Mouse (Mus musculus): Measurements from ENCODE around the gene Kif22. TPM values are rescaled to one million over a fixed set of nuclear protein-coding genes. Genes with fewer than 3 reads are reported as not detected.

The Kif22 gene
- polyA plus RNA-seq, 1 experiment from 2014 or later = 24.0 TPM

GRCm38 (mm10) chr7:127030172-127030571 is 12.1 kb downstream of the Kif22 start:
- WGBS = 97% methylated on average over 1 of the region's 1 CpGs
- H3K4me1 ChIP-seq (replicated peaks; ENCODE audit: control insufficient read depth, insufficient read depth, low read length) = peaks cover 4% of the 10 kb centered on the region; the same call in 1 of the 2 replicates
- ATAC-seq = no peak
- no peak overlapping the region for H3K9ac ChIP-seq (ENCODE audit: low read depth, low read length)
- no peak overlapping the region for H3K4me2 ChIP-seq (replicated peaks; ENCODE audit: low read depth)
- H3K36me3 ChIP-seq (ENCODE audit: control insufficient read depth, insufficient read depth) = peaks cover 40% of the 10 kb centered on the region
- no peak overlapping the region for H3K4me3 ChIP-seq (ENCODE audit: low read depth, low read length)
- no peaks in the 10 kb centered on the region for H3K9me3 ChIP-seq (ENCODE audit: control insufficient read depth)
- no peak overlapping the region; the same call in 1 of the 2 replicates for H3K27ac ChIP-seq (ENCODE audit: low read depth, low read length)
- no peak for TF ChIP-seq CTCF (IDR thresholded peaks at IDR 0.05; ENCODE audit: low read depth)
- no peaks in the 10 kb centered on the region for H3K27me3 ChIP-seq (replicated peaks; ENCODE audit: control insufficient read depth, insufficient read depth, low read length)

- Histone ChIP-seq H3K36me3 (ENCODE audit: control insufficient read depth, insufficient read depth) (peaks cover 45% of the 10 kb centered on the region), H3K4me3 (ENCODE audit: low read depth, low read length) (peak overlapping the region; percentile 79), H3K4me1 (replicated peaks; ENCODE audit: control insufficient read depth, insufficient read depth, low read length) (peaks cover 6% of the 10 kb centered on the region; the same call in 1 of the 2 replicates), H3K9me3 (ENCODE audit: control insufficient read depth) (no peaks in the 10 kb centered on the region), H3K9ac (ENCODE audit: low read depth, low read length) (peak overlapping the region; percentile 55), H3K27ac (ENCODE audit: low read depth, low read length) (peak overlapping the region; percentile 96), H3K4me2 (replicated peaks; ENCODE audit: low read depth) (peak overlapping the region; percentile 90), H3K27me3 (replicated peaks; ENCODE audit: control insufficient read depth, insufficient read depth, low read length) (no peaks in the 10 kb centered on the region)
- TF ChIP-seq CTCF (IDR thresholded peaks at IDR 0.05; ENCODE audit: low read depth) = no peak
- ATAC-seq = no peak
- WGBS = 44% methylated on average over 8 of the region's 8 CpGs
Observed at GRCm38 (mm10) chr7:127027885-127028284, 14.4 kb downstream of the Kif22 start.

- Histone ChIP-seq H3K36me3 (ENCODE audit: control insufficient read depth, insufficient read depth) (peaks cover 45% of the 10 kb centered on the region), H3K9me3 (ENCODE audit: control insufficient read depth) (no peaks in the 10 kb centered on the region), H3K27ac (ENCODE audit: low read depth, low read length) (peak within 1 kb of the TSS; percentile 96), H3K4me2 (replicated peaks; ENCODE audit: low read depth) (peak within 1 kb of the TSS; percentile 90), H3K9ac (ENCODE audit: low read depth, low read length) (peak within 1 kb of the TSS; percentile 78), H3K4me3 (ENCODE audit: low read depth, low read length) (peak within 1 kb of the TSS; percentile 79), H3K4me1 (replicated peaks; ENCODE audit: control insufficient read depth, insufficient read depth, low read length) (peaks cover 6% of the 10 kb centered on the region; the same call in 1 of the 2 replicates), H3K27me3 (replicated peaks; ENCODE audit: control insufficient read depth, insufficient read depth, low read length) (no peaks in the 10 kb centered on the region)
- no peak for TF ChIP-seq CTCF (IDR thresholded peaks at IDR 0.05; ENCODE audit: low read depth)
- ATAC-seq = peak; percentile 85
- WGBS = under 1% methylated on average over 51 of the region's 63 CpGs
Observed at GRCm38 (mm10) chr7:127026984-127027726, 15.1 kb downstream of the Kif22 start, which contains the start of gene Maz. TSS of gene Maz (minus strand) at chr7:127027037.

- H3K4me3 ChIP-seq (ENCODE audit: low read depth, low read length) = peak overlapping the region; percentile 79
- WGBS = 0% methylated on average over 5 of the region's 48 CpGs
- H3K27ac ChIP-seq (ENCODE audit: low read depth, low read length) = peak overlapping the region; percentile 96
- TF ChIP-seq CTCF (IDR thresholded peaks at IDR 0.05; ENCODE audit: low read depth) = no peak
- H3K9ac ChIP-seq (ENCODE audit: low read depth, low read length) = peak overlapping the region; percentile 78
- H3K4me1 ChIP-seq (replicated peaks; ENCODE audit: control insufficient read depth, insufficient read depth, low read length) = peaks cover 10% of the 10 kb centered on the region; the same call in 1 of the 2 replicates
- ATAC-seq = peak; percentile 34
- no peaks in the 10 kb centered on the region for H3K9me3 ChIP-seq (ENCODE audit: control insufficient read depth)
- H3K4me2 ChIP-seq (replicated peaks; ENCODE audit: low read depth) = peak overlapping the region; percentile 90
- H3K27me3 ChIP-seq (replicated peaks; ENCODE audit: control insufficient read depth, insufficient read depth, low read length) = no peaks in the 10 kb centered on the region
- peaks cover 41% of the 10 kb centered on the region for H3K36me3 ChIP-seq (ENCODE audit: control insufficient read depth, insufficient read depth)
Observed at GRCm38 (mm10) chr7:127026616-127026983, 15.7 kb downstream of the Kif22 start.

- H3K9ac ChIP-seq (ENCODE audit: low read depth, low read length) = peak overlapping the region; percentile 78
- peak overlapping the region; percentile 96 for H3K27ac ChIP-seq (ENCODE audit: low read depth, low read length)
- TF ChIP-seq CTCF (IDR thresholded peaks at IDR 0.05; ENCODE audit: low read depth) = no peak
- peak; percentile 47 for ATAC-seq
- peaks cover 14% of the 10 kb centered on the region; the same call in 1 of the 2 replicates for H3K4me1 ChIP-seq (replicated peaks; ENCODE audit: control insufficient read depth, insufficient read depth, low read length)
- peak overlapping the region; percentile 79 for H3K4me3 ChIP-seq (ENCODE audit: low read depth, low read length)
- H3K4me2 ChIP-seq (replicated peaks; ENCODE audit: low read depth) = peak overlapping the region; percentile 90
- no peaks in the 10 kb centered on the region for H3K27me3 ChIP-seq (replicated peaks; ENCODE audit: control insufficient read depth, insufficient read depth, low read length)
- no peaks in the 10 kb centered on the region for H3K9me3 ChIP-seq (ENCODE audit: control insufficient read depth)
- peaks cover 37% of the 10 kb centered on the region for H3K36me3 ChIP-seq (ENCODE audit: control insufficient read depth, insufficient read depth)
- under 1% methylated on average over 36 of the region's 48 CpGs for WGBS
Observed at GRCm38 (mm10) chr7:127026161-127026600, 16.1 kb downstream of the Kif22 start.

- peak overlapping the region; percentile 96 for H3K27ac ChIP-seq (ENCODE audit: low read depth, low read length)
- H3K4me1 ChIP-seq (replicated peaks; ENCODE audit: control insufficient read depth, insufficient read depth, low read length) = peaks cover 15% of the 10 kb centered on the region; the same call in 1 of the 2 replicates
- under 1% methylated on average over 61 of the region's 65 CpGs for WGBS
- H3K9me3 ChIP-seq (ENCODE audit: control insufficient read depth) = no peaks in the 10 kb centered on the region
- no peak for TF ChIP-seq CTCF (IDR thresholded peaks at IDR 0.05; ENCODE audit: low read depth)
- peak; percentile 3; the same call in 1 of the 2 replicates for ATAC-seq
- H3K9ac ChIP-seq (ENCODE audit: low read depth, low read length) = peak overlapping the region; percentile 78
- peak overlapping the region; percentile 90 for H3K4me2 ChIP-seq (replicated peaks; ENCODE audit: low read depth)
- H3K36me3 ChIP-seq (ENCODE audit: control insufficient read depth, insufficient read depth) = peaks cover 34% of the 10 kb centered on the region
- H3K4me3 ChIP-seq (ENCODE audit: low read depth, low read length) = peak overlapping the region; percentile 79
- H3K27me3 ChIP-seq (replicated peaks; ENCODE audit: control insufficient read depth, insufficient read depth, low read length) = no peaks in the 10 kb centered on the region
Observed at GRCm38 (mm10) chr7:127025556-127026160, 16.6 kb downstream of the Kif22 start.

All from intestine, postnatal 0 days (tissue).